Mouse (Mus musculus): ENCODE data around the gene Mrgprg.
A peak's percentile ranks its signal among the peaks of the same experiment; 100 is the strongest.

The Mrgprg gene

DNA sequence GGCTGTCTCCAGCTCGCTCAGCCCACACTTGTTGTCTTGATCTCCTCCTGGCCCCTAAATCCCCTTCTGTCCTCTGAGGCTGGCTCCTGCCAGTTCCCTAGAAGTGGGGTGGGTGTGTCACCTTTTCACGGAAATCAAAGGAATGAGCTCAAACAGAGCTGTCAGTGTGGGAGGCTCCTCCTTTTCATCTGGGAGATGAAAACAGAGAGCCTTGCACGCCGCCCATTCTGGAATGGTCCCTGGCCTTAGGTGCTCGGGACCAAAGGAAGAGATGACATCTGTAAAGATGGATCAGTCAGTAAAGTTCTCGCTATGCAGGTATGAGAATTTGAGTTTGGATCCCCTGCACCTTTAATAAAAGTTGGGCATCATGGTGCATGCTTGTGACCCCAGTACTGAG is at the start of gene Mrgprg:
Gene Mrgprg, minus strand, starts transcription at position 101 of the 400 bp plus-strand sequence.
- no peak for DNase-seq (ENCODE audit: low read depth, low spot score)

DNA sequence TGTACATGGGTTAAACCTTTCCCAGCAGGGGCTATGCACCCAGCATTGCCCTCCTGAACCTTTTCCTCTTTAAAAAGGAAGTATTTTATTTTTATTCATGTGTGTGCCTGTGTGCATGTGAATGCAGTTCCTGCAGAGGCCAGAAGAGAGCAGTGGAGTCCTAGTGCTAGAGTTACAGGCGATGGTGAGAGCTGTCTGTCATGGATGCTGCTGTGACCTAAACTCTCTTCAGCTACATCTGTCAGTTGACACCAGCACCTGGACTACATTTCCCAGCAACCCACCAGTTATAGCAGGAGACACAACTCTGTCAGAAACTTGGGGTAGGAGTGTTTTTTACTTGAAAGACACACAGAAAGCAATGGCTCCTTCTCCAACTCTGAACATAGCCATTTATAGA is 42.1 kb upstream of the Mrgprg start:
- DNase-seq (ENCODE audit: low read depth, low spot score) = peak; percentile 18

DNA sequence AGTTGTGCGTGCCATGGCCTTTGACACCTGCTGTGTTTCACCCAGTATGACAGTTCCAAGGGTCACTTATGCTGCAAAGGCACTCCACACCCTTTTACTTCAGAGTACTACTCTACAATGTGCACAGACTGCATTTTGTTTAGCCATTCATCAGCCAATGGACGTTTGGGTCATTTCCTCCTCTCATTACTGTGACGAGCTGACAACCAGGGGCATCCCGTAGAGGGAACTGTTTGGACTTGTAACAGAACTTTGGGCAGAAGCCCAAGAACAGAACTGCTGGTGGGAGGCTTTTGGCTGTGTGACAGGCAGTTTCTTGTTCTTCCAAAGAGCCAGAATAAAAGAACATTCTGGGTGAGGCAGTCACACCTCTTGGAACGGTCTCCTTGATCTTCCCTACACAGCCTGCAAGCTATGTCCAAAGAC is 38.4 kb upstream of the Mrgprg start:
- DNase-seq (ENCODE audit: low read depth, low spot score) = no peak

DNA sequence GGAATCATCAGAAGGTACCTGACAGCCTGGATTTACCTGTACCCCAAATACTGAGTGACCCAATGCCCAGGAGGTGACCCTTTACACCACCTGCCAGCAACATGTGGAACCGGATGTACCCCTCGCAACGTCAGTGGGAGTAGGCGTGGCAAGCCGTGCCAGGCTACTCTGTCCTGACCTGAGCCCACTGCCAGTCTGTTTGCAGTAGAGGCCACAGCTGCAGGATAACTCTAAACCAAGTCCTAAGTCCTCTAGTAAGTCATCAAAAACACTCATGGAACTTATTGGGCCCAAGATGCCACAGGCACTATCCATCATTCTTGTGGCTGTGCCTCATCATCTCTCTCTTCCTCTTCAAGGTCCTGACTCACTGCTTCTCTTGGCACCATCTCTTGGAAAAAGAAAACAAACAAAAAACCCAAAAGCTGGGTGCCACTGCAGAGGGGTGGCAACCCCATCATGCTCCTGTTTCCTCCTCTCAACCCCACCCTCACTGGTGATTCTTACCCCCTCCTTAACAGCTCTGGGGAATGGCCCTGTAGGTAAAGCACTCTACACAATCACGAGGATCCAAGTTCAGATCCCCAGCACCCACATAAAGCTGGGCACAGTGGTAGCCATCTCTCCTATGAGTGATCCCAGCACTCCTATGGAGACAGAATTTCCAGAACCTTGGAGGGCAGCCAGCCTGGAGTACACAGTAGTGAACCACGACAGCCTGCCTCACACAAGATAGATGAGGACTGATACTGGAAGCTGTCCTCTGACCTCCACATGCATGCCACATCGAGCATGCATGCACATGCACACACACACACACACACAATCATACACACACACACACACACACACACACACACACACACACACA is 34.6 kb upstream of the Mrgprg start:
- no peak for DNase-seq (ENCODE audit: low read depth, low spot score)

DNA sequence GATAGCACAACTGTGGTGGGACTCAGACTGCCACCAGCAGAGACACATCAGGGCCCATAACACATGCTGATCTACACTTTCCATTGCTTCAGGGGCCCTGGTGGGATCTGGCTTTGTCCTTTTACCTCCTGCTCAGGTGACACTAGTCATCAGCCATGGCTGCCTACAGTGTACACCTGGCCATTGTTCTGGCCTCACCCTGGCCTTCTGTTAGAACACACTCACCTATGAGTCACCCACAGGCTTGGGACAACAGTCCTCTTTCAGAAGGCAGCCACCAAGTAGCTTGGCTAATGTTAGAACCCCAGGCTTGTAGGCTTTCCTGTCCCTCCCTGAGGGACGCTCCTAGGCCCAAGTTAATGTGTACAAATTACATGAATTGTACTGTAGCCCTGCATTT is 34.0 kb upstream of the Mrgprg start:
- no peak for DNase-seq (ENCODE audit: low read depth, low spot score)

DNA sequence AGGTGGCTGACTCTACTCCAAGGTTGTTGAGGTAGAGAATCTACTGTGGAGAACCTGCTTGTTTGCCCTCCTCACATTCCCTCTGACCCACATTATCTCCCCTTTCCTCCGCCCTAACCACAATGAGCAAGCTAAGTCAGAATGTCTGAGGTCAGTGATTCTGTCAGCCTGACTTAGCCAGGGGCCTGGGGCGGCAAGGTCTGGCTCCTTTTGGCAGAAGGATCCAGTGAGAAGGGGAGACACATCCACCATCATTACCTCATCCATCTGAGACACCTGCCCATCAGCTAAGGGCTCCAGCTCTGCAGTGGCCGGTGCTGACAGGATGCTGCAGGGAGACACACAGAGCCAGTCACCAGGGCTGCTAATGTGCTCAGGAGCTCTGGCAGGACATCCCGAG is 32.0 kb upstream of the Mrgprg start:
- no peak for DNase-seq (ENCODE audit: low read depth, low spot score)

DNA sequence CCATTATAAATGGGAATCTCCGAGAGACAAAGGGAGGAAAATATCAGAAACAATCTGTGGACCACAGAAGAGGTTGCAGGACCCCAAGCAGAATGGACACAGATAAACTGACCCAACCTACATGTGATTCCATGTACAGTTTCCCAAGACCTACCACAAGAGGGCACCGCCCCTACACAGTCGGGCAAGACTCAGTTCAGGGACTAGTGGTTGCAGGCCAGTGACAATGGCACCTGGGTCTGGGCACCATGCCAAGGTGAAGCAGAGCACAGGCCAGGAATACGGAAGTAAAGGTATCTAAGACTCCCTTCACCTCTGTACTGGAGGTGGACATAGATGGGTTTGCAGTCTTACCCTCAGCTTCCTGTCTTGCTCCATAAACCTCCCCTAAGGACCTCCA is 26.3 kb upstream of the Mrgprg start:
- DNase-seq (ENCODE audit: low read depth, low spot score) = peak; percentile 47

DNA sequence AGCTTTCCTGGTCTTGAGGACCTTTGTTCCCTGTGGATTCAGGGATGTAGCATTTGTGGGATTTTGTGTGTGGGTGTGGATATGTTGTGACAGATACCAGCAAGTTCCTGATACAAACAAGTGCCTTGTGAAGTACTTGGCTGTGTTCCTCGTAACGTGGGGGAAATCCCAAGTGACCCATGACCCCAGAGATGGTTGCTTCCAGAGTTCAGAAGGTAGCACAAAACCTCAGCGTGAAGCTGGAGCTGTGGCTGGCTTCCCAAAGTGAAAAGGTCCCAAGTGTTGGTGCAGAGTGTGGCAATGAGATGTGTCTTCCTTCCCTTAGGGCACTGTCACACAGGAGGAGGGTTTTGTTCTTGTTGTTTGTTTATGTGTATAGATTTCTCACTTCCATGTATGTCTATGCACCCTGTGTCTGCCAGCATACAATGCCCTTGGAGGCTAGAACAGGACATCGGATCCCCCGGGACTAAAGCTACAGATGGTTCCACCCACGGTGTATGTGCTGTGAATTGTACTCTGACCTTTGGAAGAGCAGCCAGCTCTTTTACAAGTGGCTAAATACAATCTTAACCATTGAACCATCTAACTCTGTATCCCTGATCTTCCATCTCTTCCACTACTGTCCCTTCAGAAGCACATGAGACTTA is 25.7 kb upstream of the Mrgprg start:
- DNase-seq (ENCODE audit: low read depth, low spot score) = no peak

DNA sequence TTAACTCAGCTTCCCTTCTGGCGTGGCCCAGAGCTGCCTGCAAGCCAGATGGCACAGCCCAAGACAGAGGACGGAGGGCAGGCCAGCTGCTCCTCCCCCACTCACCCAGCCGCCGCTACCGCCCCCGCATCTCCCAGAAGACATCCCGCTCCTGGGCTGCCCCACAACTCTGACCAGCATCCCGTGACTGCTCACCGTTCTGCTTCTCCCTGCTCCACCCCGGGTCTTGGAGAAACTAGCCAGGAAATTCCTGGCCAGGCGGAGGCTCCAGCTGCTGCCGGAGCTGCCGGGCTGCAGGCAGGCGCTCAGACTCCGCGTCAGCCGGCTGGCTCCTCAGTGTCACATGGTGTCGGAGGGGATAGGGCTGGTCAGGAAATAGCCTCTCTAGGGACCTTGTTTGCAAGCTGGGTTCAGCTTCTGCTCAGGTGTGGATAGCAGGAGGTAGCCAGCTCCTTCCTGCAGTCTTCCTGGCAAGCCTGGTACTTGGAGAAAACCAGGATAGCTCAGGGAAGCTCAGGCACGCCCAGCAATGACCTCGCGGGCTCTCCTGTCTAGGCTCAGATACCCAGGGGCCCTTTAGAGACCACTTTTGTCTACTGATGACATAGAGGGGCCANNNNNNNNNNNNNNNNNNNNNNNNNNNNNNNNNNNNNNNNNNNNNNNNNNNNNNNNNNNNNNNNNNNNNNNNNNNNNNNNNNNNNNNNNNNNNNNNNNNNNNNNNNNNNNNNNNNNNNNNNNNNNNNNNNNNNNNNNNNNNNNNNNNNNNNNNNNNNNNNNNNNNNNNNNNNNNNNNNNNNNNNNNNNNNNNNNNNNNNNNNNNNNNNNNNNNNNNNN is 17.4 kb upstream of the Mrgprg start, which contains the start of gene Mrgpre:
Gene Mrgpre, minus strand, starts transcription at position 505 of the 834 bp plus-strand sequence.
- peak; percentile 57 for DNase-seq (ENCODE audit: low read depth, low spot score)

DNA sequence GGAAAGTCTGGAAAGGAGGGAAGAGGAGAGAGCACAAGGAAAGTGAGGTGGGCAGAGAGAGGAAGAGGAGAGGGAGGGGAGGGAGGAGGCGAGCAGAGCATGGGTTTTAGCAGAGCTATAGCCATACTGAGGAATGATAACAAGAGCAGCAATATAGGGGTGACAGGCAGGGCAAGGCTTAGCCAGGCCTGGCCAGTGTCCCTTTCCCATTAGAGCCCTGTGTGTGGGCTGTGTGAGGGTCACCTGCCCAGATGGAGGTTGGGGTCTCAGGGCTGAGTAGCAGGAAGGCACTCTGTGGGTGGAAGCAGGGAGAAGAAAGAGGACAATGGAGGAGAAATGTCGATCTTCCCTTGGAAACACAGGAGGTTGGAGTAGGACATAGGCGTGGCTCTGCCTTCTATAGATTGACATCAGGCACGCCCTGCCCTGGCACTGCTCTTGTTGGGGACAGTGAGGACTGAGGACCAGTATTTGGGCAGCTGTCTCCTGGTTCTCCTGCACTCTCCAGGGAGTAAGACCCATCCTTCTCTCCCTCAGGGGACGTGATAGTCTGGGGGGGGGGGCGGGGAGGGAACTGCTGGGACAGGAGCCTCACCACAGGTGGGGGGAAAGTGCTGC is 16.7 kb upstream of the Mrgprg start:
- DNase-seq (ENCODE audit: low read depth, low spot score) = no peak

DNA sequence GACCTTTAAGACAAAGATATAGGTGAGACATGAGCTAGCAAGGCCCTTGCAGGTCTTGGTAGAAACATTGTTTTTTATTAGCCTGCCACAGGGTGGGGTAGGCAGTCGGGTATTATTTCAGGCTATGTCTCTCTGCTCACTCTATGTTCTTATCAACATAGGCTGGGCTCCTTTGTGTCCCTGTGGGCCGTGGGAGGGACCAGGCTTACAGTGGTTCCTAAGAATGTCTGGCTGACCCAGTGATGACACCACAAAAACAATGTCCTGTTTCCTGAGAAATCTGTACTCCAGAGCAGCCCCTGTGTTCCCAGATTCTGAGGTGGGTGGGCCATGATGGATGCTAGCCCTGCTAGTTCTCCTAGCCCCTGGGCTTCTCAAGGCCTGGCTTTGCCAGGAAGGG is 10.6 kb upstream of the Mrgprg start:
- DNase-seq (ENCODE audit: low read depth, low spot score) = no peak

DNA sequence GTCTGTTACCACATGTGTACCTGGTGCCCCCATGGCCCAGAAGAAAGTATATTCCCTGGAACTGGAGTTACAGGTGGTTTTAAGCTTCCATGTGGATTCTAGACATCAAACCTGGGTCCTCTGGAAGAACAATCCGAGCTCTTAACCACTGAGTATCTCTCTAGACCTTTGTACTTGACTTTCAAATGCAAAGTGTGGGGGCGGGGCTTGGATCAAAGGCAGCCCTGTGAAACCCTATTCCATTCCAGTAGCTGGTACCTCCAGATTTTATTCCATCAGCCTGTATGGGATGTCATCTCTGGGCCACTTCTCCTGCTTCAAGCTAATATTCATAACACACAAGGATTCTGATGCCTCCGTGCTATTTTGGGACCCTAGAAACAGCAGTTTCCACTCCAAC is 9.3 kb upstream of the Mrgprg start:
- no peak for DNase-seq (ENCODE audit: low read depth, low spot score)

DNA sequence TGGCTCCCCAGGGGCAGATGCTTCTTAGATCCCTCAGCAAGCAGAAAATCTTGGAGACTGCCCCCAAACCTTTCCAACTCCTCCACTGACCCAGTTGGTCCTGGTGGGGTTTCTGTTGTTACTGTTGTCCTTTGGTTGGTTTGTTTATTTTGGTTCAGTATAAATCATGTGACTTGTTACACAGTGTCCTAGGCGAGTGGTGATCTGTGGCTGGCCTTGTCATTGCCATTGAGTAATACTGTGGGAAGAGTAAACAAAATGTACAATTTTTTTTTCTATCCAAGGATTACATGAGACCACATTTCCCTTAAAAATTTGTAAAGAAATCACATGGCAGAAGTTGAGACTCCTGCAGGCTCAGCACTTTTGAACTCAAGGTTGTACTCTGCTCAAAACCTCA is 2.7 kb upstream of the Mrgprg start:
- no peak for DNase-seq (ENCODE audit: low read depth, low spot score)

DNA sequence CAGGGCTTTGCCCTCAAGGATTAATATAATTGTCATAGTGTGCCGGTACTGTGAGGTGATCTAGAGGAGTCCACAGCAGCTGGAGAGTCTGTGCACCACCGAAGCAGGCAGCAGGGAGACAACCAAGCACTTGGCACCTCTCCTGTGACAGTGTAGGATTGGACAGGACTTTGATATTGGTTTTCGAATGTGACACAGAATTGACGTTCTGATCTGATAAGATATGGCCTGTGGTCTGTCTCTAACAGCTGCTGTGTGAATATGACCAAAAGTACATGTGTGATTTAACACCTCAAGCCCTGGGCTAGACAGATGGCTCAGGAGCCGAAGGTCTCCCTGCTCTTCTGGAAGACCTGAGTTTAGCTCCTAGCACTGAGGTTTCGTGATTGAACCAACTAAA is 1.5 kb upstream of the Mrgprg start:
- DNase-seq (ENCODE audit: low read depth, low spot score) = no peak

DNA sequence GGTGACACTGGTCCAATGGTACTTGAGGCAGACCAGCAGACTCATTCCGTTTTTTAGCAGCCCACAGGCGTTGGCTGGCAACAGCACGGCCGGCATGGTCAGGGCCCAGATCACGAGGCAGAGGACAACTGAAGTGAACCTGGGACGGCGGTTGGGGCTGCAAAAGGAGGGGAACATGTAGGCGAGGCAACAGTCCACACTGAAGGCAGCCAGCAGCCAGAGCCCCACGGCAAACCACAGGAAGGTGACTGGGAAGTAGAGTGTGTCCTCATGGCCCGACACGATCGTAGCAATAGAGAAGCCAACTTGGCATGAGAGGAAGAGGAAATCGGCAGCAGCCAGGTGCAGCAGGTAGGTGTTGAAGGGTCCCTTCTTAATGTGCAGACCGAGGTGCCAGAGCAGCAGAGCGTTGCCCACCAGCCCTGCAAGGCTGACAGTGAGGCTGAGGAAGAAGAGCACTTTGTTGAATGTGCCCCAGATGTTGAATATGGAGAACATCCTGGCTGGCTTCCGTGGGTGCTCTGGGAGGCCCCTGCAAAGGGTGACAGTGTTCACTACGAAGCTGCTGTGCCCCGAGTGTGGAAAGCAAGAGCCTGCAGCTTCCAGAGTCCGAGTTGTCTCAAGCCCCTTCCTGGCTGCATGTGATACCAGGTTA is 1.8 kb downstream of the Mrgprg start:
- DNase-seq (ENCODE audit: low read depth, low spot score) = no peak

DNA sequence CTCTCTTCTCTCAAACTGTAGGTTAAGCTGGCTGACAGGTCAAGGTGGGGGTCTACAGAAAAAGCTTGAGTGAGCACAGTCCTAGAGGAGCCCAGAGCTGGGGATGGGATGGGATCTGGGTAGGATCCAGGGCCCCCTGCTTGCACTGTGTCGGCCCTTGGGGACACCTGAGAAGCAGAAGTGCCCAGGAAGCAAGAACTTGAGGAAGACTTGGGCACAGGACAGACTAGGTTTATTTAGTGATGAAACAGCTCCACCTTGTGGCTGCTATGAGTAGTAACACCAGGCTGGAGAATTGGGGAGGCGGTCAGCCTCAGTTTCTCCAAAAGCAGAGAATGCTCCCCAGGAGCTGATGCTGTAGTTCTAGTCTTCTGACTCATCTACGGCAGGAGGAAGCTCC is 3.0 kb downstream of the Mrgprg start:
- peak; percentile 65 for DNase-seq (ENCODE audit: low read depth, low spot score)

DNA sequence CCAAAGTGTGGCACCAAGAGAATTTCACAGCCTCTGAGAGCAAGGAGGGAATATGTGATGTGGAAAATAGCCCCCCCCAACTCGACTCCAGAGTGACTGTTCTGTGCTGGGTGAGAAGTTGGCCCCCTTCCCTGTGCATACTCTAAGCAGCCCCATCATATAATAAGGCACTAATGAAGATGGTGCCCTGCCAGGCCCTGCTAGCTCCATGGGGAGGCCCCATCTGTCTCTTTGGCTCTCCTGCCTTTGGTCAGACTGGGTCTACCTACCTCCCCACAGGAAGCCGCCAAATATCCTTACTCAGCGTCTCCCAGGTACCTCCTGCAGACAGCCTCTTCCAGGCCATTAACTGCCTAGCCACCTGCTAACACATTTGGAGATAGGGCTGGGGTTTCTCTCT is 7.8 kb downstream of the Mrgprg start:
- no peak for DNase-seq (ENCODE audit: low read depth, low spot score)

DNA sequence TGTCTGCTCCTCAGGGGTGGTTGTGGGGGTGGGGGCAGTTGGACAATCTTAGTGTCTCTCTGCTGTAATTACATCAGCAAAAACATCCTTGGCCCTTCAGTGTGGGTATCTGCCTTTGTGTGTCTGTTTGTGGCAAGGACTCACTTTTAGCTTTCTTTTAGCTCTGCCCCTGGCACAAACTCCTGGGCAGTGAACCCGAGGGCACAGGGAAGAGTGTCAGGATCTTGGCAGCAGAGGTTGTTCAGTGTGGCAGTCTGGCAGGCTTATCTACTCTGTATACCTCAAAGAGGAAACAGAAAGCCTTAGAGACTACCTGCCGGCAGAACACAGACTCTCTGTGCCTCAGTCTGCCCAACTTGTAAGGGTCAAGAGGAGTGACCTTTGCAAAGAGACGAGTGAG is 9.1 kb downstream of the Mrgprg start:
- DNase-seq (ENCODE audit: low read depth, low spot score) = peak; percentile 21

DNA sequence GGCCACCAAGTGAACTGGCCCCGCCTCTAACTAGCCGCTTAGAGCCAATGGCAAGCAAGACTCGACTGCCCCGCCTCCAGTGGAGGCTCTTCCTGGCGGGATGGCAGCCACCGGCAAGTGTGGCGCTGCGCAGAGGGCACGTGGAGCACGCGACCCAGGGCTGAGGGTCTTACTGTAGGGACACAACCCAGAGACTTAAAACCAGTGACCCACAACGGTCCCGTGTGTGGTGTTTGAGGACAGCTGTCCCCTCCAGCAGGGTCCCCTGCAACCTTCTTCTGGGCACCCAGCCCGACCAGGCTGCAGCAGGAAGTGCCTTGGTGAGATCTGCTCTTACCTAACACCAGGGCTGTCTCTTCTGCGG is 9.8 kb downstream of the Mrgprg start:
- DNase-seq (ENCODE audit: low read depth, low spot score) = peak; percentile 91

DNA sequence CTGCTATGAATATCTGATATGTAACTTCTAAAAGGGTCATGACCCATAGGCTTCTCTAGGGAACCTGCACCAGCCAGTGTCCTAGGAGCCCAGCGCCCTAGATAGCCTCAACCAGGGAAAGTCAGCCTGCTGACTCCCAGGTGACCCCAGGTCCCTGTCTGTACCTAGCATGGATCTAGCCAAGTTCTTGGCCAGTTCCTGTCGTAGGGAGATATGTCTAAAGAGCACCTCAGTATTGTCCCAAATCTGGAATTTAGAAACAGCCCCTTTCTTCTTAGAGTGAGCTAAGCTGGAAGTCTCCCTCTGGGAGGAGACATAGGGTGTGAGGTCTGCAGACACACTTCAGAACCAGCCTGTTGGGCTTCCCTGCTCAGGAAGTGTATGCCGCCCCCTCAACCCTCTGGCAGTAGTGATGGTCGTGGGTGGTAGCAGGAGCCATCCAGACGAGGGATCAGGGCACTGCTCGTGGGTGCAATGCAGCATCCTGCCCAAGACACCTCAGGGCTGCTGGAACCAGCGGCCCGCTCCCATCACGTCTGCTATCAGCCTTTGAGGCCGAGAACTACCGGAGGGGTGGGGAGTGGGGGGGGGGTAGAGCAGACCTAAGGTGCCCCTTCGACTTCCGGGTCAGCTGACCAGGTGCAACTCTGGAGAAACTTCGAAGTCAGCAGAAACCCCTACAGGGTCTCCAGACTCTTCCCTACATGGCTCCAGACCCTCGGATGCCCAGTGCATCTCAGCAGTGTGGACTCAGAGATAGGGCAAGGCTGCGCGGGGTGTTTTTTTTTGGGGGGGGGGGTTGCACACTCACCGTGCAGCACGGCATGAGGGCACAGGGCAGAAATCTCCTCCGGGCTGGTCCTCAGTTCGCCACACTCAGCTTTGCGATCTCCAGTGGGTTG is 10.4 kb downstream of the Mrgprg start, which contains the start of gene Osbpl5:
Gene Osbpl5, minus strand, starts transcription at position 861 of the 902 bp plus-strand sequence.
- no peak for DNase-seq (ENCODE audit: low read depth, low spot score)
